Mouse (Mus musculus) frontal cortex, postnatal 36 days (tissue): ENCODE measurements around the gene Nlgn2.

Experiments used
- DNase-seq, 2 experiments: peaks; one replicate each; pipeline ENCODE4 v3.0.0; 2022; ENCODE audit warnings: low spot score in 2 of 2

Nlgn2 gene

GRCm38 (mm10) chr11:69837604-69837951, at the start of gene Nlgn2:
TSS of gene Nlgn2 (minus strand) at chr11:69837784.
- DNase-seq = no peak

GRCm38 (mm10) chr11:69886907-69887635, 49.5 kb upstream of the Nlgn2 start:
- no peak for DNase-seq

GRCm38 (mm10) chr11:69884663-69885062, 47.1 kb upstream of the Nlgn2 start:
- no peak for DNase-seq

- DNase-seq = no peak
Measured at GRCm38 (mm10) chr11:69884240-69884639, 46.7 kb upstream of the Nlgn2 start.

- no peak for DNase-seq
Measured at GRCm38 (mm10) chr11:69883527-69884151, 46.1 kb upstream of the Nlgn2 start.

DNA sequence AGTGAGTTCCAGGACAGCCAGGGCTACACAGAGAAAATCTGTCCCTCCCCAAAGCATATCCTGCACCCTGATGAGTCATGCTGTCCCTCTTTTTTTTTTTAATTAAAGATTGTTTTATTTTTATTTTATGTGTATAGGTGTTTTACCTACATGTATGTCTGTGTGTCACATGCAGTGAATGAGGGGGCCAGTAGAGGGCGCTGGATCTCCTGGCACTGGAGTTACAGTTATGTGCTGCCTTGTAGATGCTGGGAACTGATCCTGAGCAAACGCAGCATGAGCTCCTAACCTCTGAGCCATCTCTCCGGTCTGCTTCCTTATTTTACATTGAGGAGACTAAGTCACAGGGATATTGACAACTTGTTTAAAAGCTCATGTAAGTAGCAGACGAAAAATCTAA, 45.5 kb upstream of the Nlgn2 start:
- DNase-seq = peak in 1 of 2 experiments; percentile 23

DNA sequence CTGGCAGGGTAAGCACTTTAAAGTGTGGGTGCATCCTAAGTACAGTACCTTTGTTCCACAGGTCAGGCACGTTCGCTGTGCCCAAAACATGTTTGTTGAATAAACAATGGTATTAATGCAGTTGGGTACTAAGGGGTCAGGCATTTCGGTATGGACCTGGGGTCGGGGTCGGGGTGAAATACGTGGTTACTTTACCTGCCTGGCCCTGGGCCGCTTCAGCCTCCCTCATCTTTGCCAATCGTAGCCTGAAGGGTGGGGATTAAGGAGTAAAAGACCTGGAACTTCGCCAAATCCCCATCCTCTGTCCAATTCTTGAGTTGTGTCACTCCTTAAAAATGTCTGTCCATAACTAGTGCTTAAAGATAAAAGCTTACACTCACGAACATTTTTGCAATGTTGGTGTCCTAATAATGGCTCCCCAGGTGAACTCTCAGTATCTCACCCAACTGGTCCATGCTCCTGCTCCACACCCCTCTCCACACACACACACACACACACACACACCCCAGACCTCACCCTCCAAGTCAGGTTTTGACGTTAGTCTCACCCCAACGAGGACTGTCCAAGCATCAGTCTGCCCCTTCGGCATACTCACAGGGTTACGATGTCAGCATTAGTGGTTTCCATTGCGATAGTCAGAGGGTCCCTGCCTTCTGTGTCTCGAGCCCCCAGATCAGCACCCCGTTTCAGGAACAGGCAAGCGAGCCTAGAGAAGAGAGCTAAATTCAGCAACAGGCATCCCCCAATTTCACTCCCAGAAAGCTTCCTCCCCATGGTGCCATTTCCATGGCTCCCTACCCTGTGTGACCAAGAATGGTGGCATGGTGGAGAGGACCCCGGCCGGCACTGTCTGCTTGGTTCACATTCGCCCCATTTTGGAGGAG, 44.4 kb upstream of the Nlgn2 start:
- DNase-seq = no peak

DNA sequence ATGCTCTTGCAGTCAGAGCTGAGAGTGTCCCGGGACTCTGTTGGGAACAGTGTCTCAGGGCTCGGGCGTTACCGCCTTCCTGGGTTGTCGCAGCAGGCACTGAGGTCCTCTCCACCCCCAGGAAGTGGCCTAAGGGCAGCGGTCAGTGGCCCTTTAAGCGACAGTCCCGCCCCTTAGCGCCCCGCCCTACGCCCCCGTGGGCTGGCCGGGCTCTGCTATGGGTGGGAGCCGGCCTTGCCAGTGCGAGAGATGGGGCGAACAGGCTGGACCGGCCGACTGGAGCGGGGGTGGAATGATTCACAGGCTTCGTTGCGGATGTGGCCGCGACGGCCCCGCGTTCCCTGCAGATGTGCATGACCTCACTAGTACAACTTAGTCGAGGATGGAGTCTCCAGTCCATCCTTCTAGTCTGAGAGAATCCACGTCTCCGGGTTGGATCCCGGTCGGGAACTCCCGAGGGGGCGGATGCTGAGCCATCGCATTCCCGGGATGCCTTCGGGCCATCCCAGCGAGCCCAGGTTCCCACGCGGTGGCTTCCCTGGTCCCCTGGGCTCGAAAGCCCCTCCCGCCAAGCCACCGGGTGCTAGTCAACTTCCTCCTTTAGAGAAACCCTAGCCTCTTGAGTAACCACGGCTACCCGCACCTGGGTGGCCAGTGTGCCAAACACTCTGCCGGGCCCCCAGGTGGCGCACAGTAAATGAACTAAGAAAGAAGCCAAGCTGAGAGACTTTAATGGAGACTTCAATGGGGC, 43.4 kb upstream of the Nlgn2 start, which contains the start of gene Kctd11:
TSS of gene Kctd11 (minus strand) at position 554 of the 751 bp plus-strand sequence.
- peak; percentile 53 to 64 for DNase-seq

DNA sequence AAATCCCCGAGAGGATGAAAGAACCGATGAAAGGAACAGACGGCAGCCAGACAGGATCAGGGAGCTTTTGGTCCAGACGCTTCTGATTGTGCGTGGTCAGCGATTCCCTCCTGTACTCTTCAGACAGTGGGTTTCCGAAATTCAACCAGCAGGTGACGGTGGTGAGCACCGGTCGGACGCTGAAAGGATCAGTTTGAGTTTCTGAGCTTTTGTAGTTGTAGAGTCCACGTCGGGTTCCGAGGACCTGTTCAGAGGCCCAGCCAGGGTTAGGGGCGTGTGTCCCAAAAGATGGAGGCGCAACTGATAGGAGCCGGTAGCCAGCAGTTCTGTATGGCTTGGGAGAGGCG, 42.9 kb upstream of the Nlgn2 start:
- DNase-seq = peak in 1 of 2 experiments; percentile 39

- DNase-seq = no peak
Measured at GRCm38 (mm10) chr11:69879711-69880110, 42.1 kb upstream of the Nlgn2 start.

DNA sequence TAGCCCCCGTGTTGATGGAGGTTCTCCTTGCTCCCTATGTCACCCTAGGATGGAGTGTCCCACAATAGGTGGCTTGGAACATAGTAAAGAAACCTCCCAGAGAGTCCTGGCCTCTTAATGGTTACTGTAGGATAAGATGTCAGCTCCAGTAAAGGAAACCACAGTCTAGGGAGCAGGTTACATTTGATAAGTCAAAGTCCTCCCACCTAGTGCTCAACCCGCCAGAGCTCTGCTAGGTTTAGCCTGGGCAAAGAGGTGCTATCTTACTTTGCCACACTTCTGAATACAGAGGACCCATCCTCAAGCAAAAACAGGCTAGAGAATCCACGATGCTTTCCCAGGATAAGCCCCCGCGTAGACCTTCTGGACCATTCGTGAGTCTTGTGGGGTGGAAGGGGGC, 41.4 kb upstream of the Nlgn2 start:
- no peak for DNase-seq

- no peak for DNase-seq
Measured at GRCm38 (mm10) chr11:69878399-69878798, 40.8 kb upstream of the Nlgn2 start.

GRCm38 (mm10) chr11:69877878-69878277, 40.3 kb upstream of the Nlgn2 start, which contains the start of gene Tmem95:
TSS of gene Tmem95 (minus strand) at chr11:69878018.
- DNase-seq = no peak

GRCm38 (mm10) chr11:69876867-69877266, 39.3 kb upstream of the Nlgn2 start:
- DNase-seq = peak; percentile 71 to 72

DNA sequence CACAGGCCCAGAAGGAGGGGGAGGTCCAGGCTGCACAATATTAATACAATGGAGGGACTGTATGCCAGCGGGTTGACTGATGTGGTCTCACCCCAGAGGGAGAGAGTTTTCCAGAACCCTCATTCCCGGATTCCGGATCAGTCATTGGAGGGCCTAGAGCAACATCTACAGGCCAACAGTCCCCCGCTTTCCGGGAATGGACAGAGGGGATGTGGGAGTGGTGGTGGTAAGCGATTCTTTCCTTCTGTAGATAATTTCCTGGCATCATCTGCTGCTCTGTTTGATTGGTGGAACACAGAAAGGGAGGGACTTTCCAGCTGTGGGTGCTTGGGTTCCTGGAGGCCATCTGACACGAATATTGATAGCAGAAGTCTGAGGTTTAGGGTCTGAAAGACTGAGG, 38.6 kb upstream of the Nlgn2 start:
- DNase-seq = peak in 1 of 2 experiments; percentile 27

DNA sequence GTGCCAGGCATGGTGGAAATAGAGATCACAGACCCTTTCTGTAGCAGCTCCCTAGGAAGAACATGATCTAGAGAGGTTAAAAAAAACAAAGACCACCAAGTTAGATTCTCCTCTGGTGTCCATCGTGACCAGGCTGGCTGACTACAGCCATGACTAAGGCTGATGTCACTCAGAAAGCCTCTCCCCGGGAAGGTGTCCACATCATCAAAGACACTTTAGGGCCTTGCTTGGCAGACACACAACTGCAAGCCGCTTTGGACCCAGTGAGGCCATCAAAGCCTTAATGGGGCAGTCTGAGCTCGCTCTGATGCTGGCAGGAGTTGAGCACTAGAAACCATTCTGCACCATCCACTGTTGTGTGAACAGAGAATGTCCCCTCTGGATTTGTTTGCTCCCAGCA, 34.9 kb upstream of the Nlgn2 start:
- DNase-seq = no peak

GRCm38 (mm10) chr11:69871822-69872221, 34.2 kb upstream of the Nlgn2 start:
- DNase-seq = no peak

- no peak for DNase-seq
Measured at GRCm38 (mm10) chr11:69870289-69871069, 32.9 kb upstream of the Nlgn2 start.

- no peak for DNase-seq
Measured at GRCm38 (mm10) chr11:69867335-69867734, 29.8 kb upstream of the Nlgn2 start.

GRCm38 (mm10) chr11:69865561-69865960, 28.0 kb upstream of the Nlgn2 start:
- no peak for DNase-seq
